Mouse (Mus musculus): ENCODE measurements around the gene Usp22. TPM values are rescaled to one million over a fixed set of nuclear protein-coding genes. Genes with fewer than 3 reads are reported as not detected.
"Not testable (repeated sequence)": the region's sequence is repeated elsewhere in the genome, so short reads cannot be mapped to it uniquely, and the experiment has no call there.

Usp22 gene
- polyA plus RNA-seq, 1 experiment from 2014 or later, result 356 TPM

DNA sequence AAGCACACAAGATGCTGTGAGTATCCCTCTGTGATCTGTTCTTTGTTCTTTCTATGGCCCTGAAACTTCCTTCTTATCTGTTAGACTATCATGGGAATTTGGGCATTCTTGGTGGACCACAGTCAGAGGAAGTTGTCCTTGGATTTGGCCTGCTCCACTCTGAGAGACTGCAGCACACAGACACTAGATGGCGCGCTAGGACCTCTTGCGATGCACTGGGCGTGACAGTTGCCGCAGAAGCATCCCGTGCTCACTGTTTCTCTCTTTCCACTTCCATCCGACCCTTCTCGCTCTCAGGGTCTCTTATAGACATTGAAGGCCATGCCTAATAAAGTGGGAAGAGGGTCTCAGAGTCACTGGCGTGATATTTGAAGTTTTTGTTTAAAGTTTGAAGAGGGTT is 18.5 kb upstream of the Usp22 start:
- Histone ChIP-seq H3K9me3 (ENCODE audit: control insufficient read depth, low read length) (no peaks in the 10 kb centered on the region), H3K4me3 (ENCODE audit: low read depth, low read length) (no peak overlapping the region), H3K27me3 (ENCODE audit: control insufficient read depth, insufficient read depth, low read length) (no peaks in the 10 kb centered on the region), H3K27ac (ENCODE audit: low read depth, low read length) (no peak overlapping the region), H3K4me2 (ENCODE audit: low read depth) (no peak overlapping the region), H3K9ac (ENCODE audit: low read length) (no peak overlapping the region), H3K4me1 (ENCODE audit: control insufficient read depth, insufficient read depth, low read length) (no peaks in the 10 kb centered on the region), H3K36me3 (ENCODE audit: control insufficient read depth, insufficient read depth, low read length) (no peaks in the 10 kb centered on the region)
- DNase-seq (ENCODE audit: low spot score) (peak; percentile 83), ATAC-seq (ENCODE audit: insufficient read depth, low FRiP score, low TSS enrichment) (no peak)
- WGBS, result 15% methylated on average over 9 of the region's 9 CpGs

DNA sequence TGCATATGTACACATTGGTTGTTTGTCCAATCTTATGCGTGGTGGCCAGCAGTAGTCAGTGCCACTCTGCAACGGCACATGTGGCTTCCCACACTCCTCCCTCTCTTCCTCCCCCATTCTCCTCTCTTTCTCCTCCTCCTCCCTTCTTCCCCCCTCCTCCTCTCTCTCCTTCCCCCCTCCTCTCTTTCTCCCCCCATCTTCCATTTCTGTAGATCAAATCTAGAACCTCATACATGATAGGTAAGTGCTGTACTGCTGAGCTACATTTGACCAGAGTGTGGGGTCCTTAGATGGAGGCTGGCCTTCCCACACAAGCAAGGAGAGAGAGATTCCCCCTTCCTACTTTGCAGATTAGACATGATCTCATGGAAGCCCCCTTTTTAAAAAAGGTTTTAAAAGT is 17.9 kb upstream of the Usp22 start:
- Histone ChIP-seq H3K4me3 (ENCODE audit: low read depth, low read length) (no peak overlapping the region), H3K4me2 (ENCODE audit: low read depth) (no peak overlapping the region), H3K4me1 (ENCODE audit: control insufficient read depth, insufficient read depth, low read length) (no peaks in the 10 kb centered on the region), H3K9me3 (ENCODE audit: control insufficient read depth, low read length) (no peaks in the 10 kb centered on the region), H3K27ac (ENCODE audit: low read depth, low read length) (no peak overlapping the region), H3K27me3 (ENCODE audit: control insufficient read depth, insufficient read depth, low read length) (no peaks in the 10 kb centered on the region), H3K9ac (ENCODE audit: low read length) (no peak overlapping the region), H3K36me3 (ENCODE audit: control insufficient read depth, insufficient read depth, low read length) (no peaks in the 10 kb centered on the region)
- no peak for ATAC-seq (ENCODE audit: insufficient read depth, low FRiP score, low TSS enrichment)
- DNase-seq (ENCODE audit: low spot score), result no peak
- 92% methylated on average over 2 of the region's 2 CpGs for WGBS

DNA sequence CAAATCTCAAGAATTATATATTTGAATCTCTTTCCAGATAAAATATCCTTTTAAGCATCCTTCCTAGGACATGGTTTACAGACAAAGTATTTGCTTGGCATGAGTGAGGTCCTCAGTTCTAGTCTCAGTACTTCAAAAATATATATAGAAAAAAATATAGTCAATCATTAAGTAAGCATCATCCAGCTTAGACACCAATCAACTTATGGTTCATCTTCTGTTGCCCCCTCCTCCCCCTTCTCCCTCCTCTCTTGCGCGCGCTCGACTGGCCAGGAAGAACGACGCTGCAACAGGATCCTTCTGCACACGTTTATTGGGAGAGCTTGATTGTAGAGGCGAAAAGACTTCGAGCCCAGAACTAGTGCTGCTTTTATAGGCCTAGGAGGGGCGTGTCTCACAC is 17.3 kb upstream of the Usp22 start:
- WGBS, result 86% methylated on average over 7 of the region's 10 CpGs
- H3K9me3 ChIP-seq (ENCODE audit: control insufficient read depth, low read length); H3K4me2 ChIP-seq (ENCODE audit: low read depth); H3K4me1 ChIP-seq (ENCODE audit: control insufficient read depth, insufficient read depth, low read length); ATAC-seq (ENCODE audit: insufficient read depth, low FRiP score, low TSS enrichment); H3K4me3 ChIP-seq (ENCODE audit: low read depth, low read length); H3K36me3 ChIP-seq (ENCODE audit: control insufficient read depth, insufficient read depth, low read length); H3K27me3 ChIP-seq (ENCODE audit: control insufficient read depth, insufficient read depth, low read length); H3K9ac ChIP-seq (ENCODE audit: low read length); H3K27ac ChIP-seq (ENCODE audit: low read depth, low read length); DNase-seq (ENCODE audit: low spot score): not testable (repeated sequence)

DNA sequence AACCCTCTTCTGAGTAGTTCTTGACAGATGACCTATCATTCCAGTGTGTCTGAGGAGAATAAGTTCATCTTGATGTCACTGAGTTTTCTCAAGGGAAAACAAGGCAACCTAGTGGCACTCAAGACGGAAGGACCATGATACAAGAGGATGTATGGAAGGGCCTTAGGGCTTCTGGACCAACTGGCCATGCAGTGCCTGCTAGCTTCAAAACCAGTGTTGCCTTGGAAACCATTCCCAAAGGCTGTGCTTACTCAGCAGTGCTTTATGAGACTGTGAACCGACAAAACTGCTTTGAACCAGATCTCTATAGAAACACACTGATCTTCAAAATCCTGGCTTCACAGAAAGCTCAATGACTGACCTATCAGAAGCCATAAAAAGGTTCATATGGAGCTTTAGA is 15.9 kb upstream of the Usp22 start:
- Histone ChIP-seq H3K27ac (ENCODE audit: low read depth, low read length) (no peak overlapping the region), H3K9me3 (ENCODE audit: control insufficient read depth, low read length) (no peaks in the 10 kb centered on the region), H3K27me3 (ENCODE audit: control insufficient read depth, insufficient read depth, low read length) (no peaks in the 10 kb centered on the region), H3K4me3 (ENCODE audit: low read depth, low read length) (no peak overlapping the region), H3K4me1 (ENCODE audit: control insufficient read depth, insufficient read depth, low read length) (no peaks in the 10 kb centered on the region), H3K4me2 (ENCODE audit: low read depth) (no peak overlapping the region), H3K36me3 (ENCODE audit: control insufficient read depth, insufficient read depth, low read length) (no peaks in the 10 kb centered on the region), H3K9ac (ENCODE audit: low read length) (no peak overlapping the region)
- DNase-seq (ENCODE audit: low spot score), result no peak
- 73% methylated on average over 2 of the region's 2 CpGs for WGBS
- ATAC-seq (ENCODE audit: insufficient read depth, low FRiP score, low TSS enrichment), result no peak

DNA sequence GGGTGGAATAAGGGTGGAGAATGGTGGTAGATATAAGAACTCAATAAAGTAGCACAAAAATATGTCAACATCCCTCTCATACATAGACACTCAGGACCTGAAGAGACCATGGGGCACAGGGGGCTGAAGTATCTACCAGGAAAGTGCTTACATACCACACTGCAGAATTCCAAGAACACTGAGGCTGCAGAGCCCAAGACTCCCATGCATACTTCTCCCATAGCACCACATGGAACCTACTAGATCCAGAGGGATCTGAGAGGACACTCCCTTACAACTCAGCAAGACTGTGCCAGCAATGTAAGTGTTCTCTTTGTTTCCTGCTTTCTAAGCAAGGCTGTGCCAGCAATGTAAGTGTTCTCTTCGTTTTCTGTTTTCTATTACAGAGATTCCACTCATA is 9.0 kb upstream of the Usp22 start:
- Histone ChIP-seq H3K27ac (ENCODE audit: low read depth, low read length) (no peak overlapping the region), H3K9me3 (ENCODE audit: control insufficient read depth, low read length) (no peaks in the 10 kb centered on the region), H3K27me3 (ENCODE audit: control insufficient read depth, insufficient read depth, low read length) (no peaks in the 10 kb centered on the region), H3K9ac (ENCODE audit: low read length) (no peak overlapping the region), H3K4me1 (ENCODE audit: control insufficient read depth, insufficient read depth, low read length) (no peaks in the 10 kb centered on the region), H3K4me3 (ENCODE audit: low read depth, low read length) (no peak overlapping the region), H3K4me2 (ENCODE audit: low read depth) (no peak overlapping the region), H3K36me3 (ENCODE audit: control insufficient read depth, insufficient read depth, low read length) (no peaks in the 10 kb centered on the region)
- 75% methylated on average over 1 of the region's 1 CpGs for WGBS
- DNase-seq (ENCODE audit: low spot score), result no peak
- no peak for ATAC-seq (ENCODE audit: insufficient read depth, low FRiP score, low TSS enrichment)

DNA sequence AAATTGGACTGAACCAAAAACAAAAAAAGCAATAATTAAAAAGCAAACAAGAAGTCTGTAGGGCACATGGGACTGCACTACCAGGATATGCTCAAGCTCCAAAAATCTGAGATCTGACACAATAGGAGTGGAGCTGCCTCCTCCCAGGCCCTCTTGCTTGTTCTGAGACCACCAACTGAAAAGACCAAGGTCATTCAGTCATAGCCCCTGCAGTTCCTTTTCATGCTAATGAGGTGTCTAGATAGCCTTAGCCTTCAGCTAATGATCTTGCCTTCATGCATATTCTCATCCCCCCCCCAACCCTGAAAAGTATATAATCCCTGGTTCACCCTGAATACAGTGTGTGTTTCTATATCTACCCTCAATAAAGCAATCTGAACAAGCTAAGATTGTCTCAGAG is 6.8 kb upstream of the Usp22 start:
- ATAC-seq (ENCODE audit: insufficient read depth, low FRiP score, low TSS enrichment), result no peak
- Histone ChIP-seq H3K4me2 (ENCODE audit: low read depth) (no peak overlapping the region), H3K4me3 (ENCODE audit: low read depth, low read length) (no peak overlapping the region)

DNA sequence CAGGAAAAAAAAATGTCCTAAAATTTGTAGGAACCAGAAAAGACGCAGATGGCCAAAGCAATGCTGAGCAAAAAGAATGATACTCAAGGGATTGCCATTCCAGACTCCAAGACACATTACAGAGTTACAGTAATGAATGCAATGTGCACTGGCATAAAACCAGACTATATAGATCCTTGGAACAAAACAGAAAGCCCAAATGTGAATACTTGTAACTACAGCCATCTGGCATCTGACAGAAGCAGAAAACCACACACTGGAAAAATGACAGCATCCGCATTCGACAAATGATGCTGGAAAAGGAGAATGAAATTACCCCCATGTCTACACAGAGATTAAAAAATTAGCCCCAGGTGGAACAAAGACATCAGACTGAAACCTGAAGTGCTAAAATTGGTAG is 5.5 kb upstream of the Usp22 start:
- Histone ChIP-seq H3K4me2 (ENCODE audit: low read depth) (no peak overlapping the region), H3K27ac (ENCODE audit: low read depth, low read length) (no peak overlapping the region), H3K27me3 (ENCODE audit: control insufficient read depth, insufficient read depth, low read length) (no peaks in the 10 kb centered on the region), H3K9me3 (ENCODE audit: control insufficient read depth, low read length) (no peaks in the 10 kb centered on the region), H3K4me3 (ENCODE audit: low read depth, low read length) (no peak overlapping the region), H3K36me3 (ENCODE audit: control insufficient read depth, insufficient read depth, low read length) (no peaks in the 10 kb centered on the region), H3K4me1 (ENCODE audit: control insufficient read depth, insufficient read depth, low read length) (no peaks in the 10 kb centered on the region), H3K9ac (ENCODE audit: low read length) (no peak overlapping the region)
- ATAC-seq (ENCODE audit: insufficient read depth, low FRiP score, low TSS enrichment), result no peak
- no peak for DNase-seq (ENCODE audit: low spot score)
- 91% methylated on average over 3 of the region's 3 CpGs for WGBS

More for the DNA sequence above, 6.8 kb upstream of the Usp22 start:
- Histone ChIP-seq H3K9me3 (ENCODE audit: control insufficient read depth, low read length) (no peaks in the 10 kb centered on the region), H3K27me3 (ENCODE audit: control insufficient read depth, insufficient read depth, low read length) (no peaks in the 10 kb centered on the region), H3K4me1 (ENCODE audit: control insufficient read depth, insufficient read depth, low read length) (no peaks in the 10 kb centered on the region), H3K27ac (ENCODE audit: low read depth, low read length) (no peak overlapping the region), H3K9ac (ENCODE audit: low read length) (no peak overlapping the region), H3K36me3 (ENCODE audit: control insufficient read depth, insufficient read depth, low read length) (no peaks in the 10 kb centered on the region)
- no peak for DNase-seq (ENCODE audit: low spot score)

DNA sequence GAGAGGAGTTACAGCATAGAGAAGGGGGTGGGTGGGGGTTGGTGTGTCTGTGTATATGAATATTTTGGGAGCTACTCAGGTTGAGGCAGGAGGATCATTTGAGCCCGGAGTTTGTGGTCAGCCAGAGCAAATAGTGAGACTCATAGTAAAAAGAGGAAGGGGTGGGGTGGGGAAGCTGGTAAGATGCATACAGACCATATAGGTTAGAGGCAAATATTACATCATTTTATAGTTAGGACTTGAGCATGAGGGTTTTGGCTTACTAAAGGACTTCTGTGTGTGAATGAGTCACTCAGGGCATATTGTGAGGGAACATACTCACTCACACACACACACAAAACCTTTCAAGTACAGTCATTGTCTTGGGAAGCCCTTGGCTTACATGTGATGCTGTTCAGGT is 1.5 kb upstream of the Usp22 start:
- H3K9me3 ChIP-seq (ENCODE audit: control insufficient read depth, low read length), result no peaks in the 10 kb centered on the region
- ATAC-seq (ENCODE audit: insufficient read depth, low FRiP score, low TSS enrichment) (no peak), DNase-seq (ENCODE audit: low spot score) (no peak)
- no peak overlapping the region for H3K4me2 ChIP-seq (ENCODE audit: low read depth)
- H3K4me1 ChIP-seq (ENCODE audit: control insufficient read depth, insufficient read depth, low read length), result peaks cover 10% of the 10 kb centered on the region
- H3K4me3 ChIP-seq (ENCODE audit: low read depth, low read length), result no peak overlapping the region
- H3K27ac ChIP-seq (ENCODE audit: low read depth, low read length), result no peak overlapping the region
- no peak overlapping the region for H3K9ac ChIP-seq (ENCODE audit: low read length)
- 97% methylated on average over 1 of the region's 1 CpGs for WGBS
- no peaks in the 10 kb centered on the region for H3K27me3 ChIP-seq (ENCODE audit: control insufficient read depth, insufficient read depth, low read length)
- H3K36me3 ChIP-seq (ENCODE audit: control insufficient read depth, insufficient read depth, low read length), result peaks cover 2% of the 10 kb centered on the region; the same call in 1 of the 2 replicates

DNA sequence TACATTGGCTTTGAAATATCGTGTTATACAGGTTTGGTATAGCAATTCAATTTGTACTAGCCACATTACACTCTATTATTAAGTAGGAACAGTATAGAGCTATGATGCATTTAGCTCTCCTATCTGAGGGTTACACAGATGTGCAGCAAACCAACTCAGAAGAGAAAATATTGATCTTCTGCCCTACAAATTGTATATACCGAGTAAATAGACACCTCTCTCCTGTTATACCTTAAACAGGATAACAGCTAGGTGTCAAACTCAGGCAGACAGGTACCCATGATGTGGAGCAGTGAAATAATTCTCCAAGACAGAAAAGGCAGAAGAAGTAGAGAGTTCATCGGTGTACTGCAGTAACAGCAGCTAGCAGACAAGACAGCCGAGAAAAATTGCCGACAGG is 923 bp upstream of the Usp22 start:
- peaks cover 2% of the 10 kb centered on the region; the same call in 1 of the 2 replicates for H3K36me3 ChIP-seq (ENCODE audit: control insufficient read depth, insufficient read depth, low read length)
- no peak overlapping the region for H3K4me3 ChIP-seq (ENCODE audit: low read depth, low read length)
- 0 out of 2 replicates have a peak overlapping the region, but pooled peaks have one; percentile 49 for H3K27ac ChIP-seq (ENCODE audit: low read depth, low read length)
- H3K4me1 ChIP-seq (ENCODE audit: control insufficient read depth, insufficient read depth, low read length), result peaks cover 10% of the 10 kb centered on the region
- no peaks in the 10 kb centered on the region for H3K9me3 ChIP-seq (ENCODE audit: control insufficient read depth, low read length)
- 76% methylated on average over 5 of the region's 5 CpGs for WGBS
- H3K9ac ChIP-seq (ENCODE audit: low read length), result no peak overlapping the region
- no peak for DNase-seq (ENCODE audit: low spot score)
- no peak for ATAC-seq (ENCODE audit: insufficient read depth, low FRiP score, low TSS enrichment)
- no peaks in the 10 kb centered on the region for H3K27me3 ChIP-seq (ENCODE audit: control insufficient read depth, insufficient read depth, low read length)
- H3K4me2 ChIP-seq (ENCODE audit: low read depth), result 0 out of 2 replicates have a peak overlapping the region, but pooled peaks have one; percentile 7
